Mouse (Mus musculus): ENCODE measurements around the gene Dapk3.

DNA sequence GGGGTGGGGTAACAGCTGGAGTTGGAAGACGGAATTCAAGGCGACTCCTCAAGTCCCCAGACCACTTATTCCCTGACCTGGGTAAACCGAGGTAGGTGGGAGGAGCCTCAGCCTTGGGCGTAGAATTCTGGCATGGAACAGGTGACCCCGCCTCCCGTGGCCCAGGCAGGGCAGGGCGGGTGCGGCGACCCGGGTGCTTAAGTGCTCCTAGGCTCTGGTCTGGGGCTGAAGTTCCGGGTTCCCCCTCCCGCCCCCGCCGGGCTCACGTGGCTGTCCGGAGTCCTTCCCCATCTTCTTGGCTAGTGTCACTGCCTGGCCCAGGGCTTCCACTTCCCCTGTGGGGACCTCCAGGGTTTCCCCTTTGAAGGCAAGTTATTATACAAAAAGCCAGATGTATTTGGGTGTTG is 48.6 kb upstream of the Dapk3 start:
- TF ChIP-seq CTCF (IDR thresholded peaks at IDR 0.05; ENCODE audit: control insufficient read depth, insufficient read depth, insufficient replicate concordance, low read depth, low read length) (no peak), POLR2A (IDR thresholded peaks at IDR 0.05; ENCODE audit: control insufficient read depth, low read depth, low read length) (no peak)
